Mouse (Mus musculus) limb, embryonic 13.5 days (tissue): Measurements from ENCODE around the gene Fam185a. TPM values are rescaled to one million over a fixed set of nuclear protein-coding genes. Genes with fewer than 3 reads are reported as not detected.

Source experiments
- ATAC-seq: fragments of 200-750 bp; cut with Nextera tagmentation; 2 replicates; pipeline ENCODE4 v1.8.0; 2017; ENCODE audit warnings: low read depth, moderate number of reproducible peaks, moderate TSS enrichment; ENCODE audit not compliant: low FRiP score
- H3K27ac ChIP-seq: fragments of 300-500 bp; sonication (generic); 2 replicates; pipeline ENCODE4 v1.5.1; 2015; ENCODE audit warnings: inconsistent platforms, mild to moderate bottlenecking, moderate library complexity
- H3K27me3 ChIP-seq: fragments of 300-500 bp; sonication (generic); 2 replicates; pipeline ENCODE4 v1.6.1; 2015; ENCODE audit warnings: mild to moderate bottlenecking, inconsistent platforms
- H3K36me3 ChIP-seq: fragments of 300-500 bp; sonication (generic); 2 replicates; pipeline ENCODE4 v1.6.1; 2015; ENCODE audit warnings: inconsistent platforms, mild to moderate bottlenecking, moderate library complexity
- H3K4me1 ChIP-seq: fragments of 300-500 bp; sonication (generic); 2 replicates; pipeline ENCODE4 v1.6.1; 2015; ENCODE audit warnings: inconsistent platforms
- H3K4me2 ChIP-seq: fragments of 300-500 bp; sonication (generic); replicated peaks from 2 replicates; pipeline ENCODE4 v1.6.1; 2015; ENCODE audit warnings: inconsistent platforms, mild to moderate bottlenecking, moderate library complexity
- H3K4me3 ChIP-seq: fragments of 300-500 bp; sonication (generic); 2 replicates; pipeline ENCODE4 v1.5.1; 2015; ENCODE audit warnings: moderate library complexity, mild to moderate bottlenecking, inconsistent platforms
- H3K9ac ChIP-seq: fragments of 300-500 bp; sonication (generic); 2 replicates; pipeline ENCODE4 v1.6.1; 2015; ENCODE audit warnings: mild to moderate bottlenecking, inconsistent platforms
- H3K9me3 ChIP-seq: fragments of 300-500 bp; sonication (generic); 2 replicates; pipeline ENCODE4 v1.6.1; 2016; ENCODE audit warnings: inconsistent platforms
- WGBS: fragments of 180-500 bp; shearing (Covaris S2); methylation state at CpG from one replicate; pipeline ENCODE4 v1.1.7; 2015; 5-methylcytosine and 5-hydroxymethylcytosine counted together
- polyA plus RNA-seq: library from polyadenylated mRNA; unstranded; fragments of >200 nt; fragmentation: Nextera tagmentation; extraction: Ambion mirVana; gene quantifications from 2 replicates; pipeline ENCODE4 v1.2.1, GENCODE M21; 2015

The Fam185a gene
- polyA plus RNA-seq, 1 experiment from 2014 or later: 5.1 TPM

GRCm38 (mm10) chr5:21485197-21485829, 60.6 kb downstream of the Fam185a start:
- WGBS: 82% methylated on average over 8 of the region's 8 CpGs
- Histone ChIP-seq H3K4me1 (peaks cover 67% of the 10 kb centered on the region), H3K4me3 (no peak overlapping the region), H3K27me3 (no peaks in the 10 kb centered on the region), H3K9ac (no peak overlapping the region), H3K4me2 (no peak overlapping the region), H3K36me3 (no peaks in the 10 kb centered on the region), H3K27ac (no peak overlapping the region), H3K9me3 (no peaks in the 10 kb centered on the region)
- no peak for ATAC-seq

GRCm38 (mm10) chr5:21486798-21487197, 62.0 kb downstream of the Fam185a start:
- 46% methylated on average over 5 of the region's 5 CpGs for WGBS
- no peak overlapping the region for H3K27ac ChIP-seq
- no peak for ATAC-seq

GRCm38 (mm10) chr5:21487306-21487705, 62.5 kb downstream of the Fam185a start:
- ATAC-seq: no peak
- 70% methylated on average over 3 of the region's 3 CpGs for WGBS
- no peaks in the 10 kb centered on the region for H3K9me3 ChIP-seq
- H3K4me3 ChIP-seq: no peak overlapping the region
- H3K4me2 ChIP-seq: 0 out of 2 replicates have a peak overlapping the region, but pooled peaks have one; percentile 4
- no peaks in the 10 kb centered on the region for H3K27me3 ChIP-seq
- H3K4me1 ChIP-seq: peaks cover 63% of the 10 kb centered on the region
- no peak overlapping the region for H3K9ac ChIP-seq
- H3K27ac ChIP-seq: no peak overlapping the region; the same call in 1 of the 2 replicates
- H3K36me3 ChIP-seq: no peaks in the 10 kb centered on the region

More at GRCm38 (mm10) chr5:21486798-21487197, 62.0 kb downstream of the Fam185a start:
- H3K4me2 ChIP-seq: no peak overlapping the region
- H3K4me1 ChIP-seq: peaks cover 61% of the 10 kb centered on the region
- H3K36me3 ChIP-seq: no peaks in the 10 kb centered on the region
- no peaks in the 10 kb centered on the region for H3K27me3 ChIP-seq
- H3K4me3 ChIP-seq: no peak overlapping the region
- H3K9ac ChIP-seq: no peak overlapping the region
- H3K9me3 ChIP-seq: no peaks in the 10 kb centered on the region

GRCm38 (mm10) chr5:21487716-21488115, 63.0 kb downstream of the Fam185a start:
- WGBS: 89% methylated on average over 3 of the region's 3 CpGs
- Histone ChIP-seq H3K9ac (no peak overlapping the region), H3K27ac (no peak overlapping the region), H3K4me1 (peaks cover 61% of the 10 kb centered on the region), H3K4me2 (no peak overlapping the region), H3K36me3 (no peaks in the 10 kb centered on the region), H3K27me3 (no peaks in the 10 kb centered on the region), H3K4me3 (no peak overlapping the region), H3K9me3 (no peaks in the 10 kb centered on the region)
- ATAC-seq: no peak

- Histone ChIP-seq H3K9ac (no peak overlapping the region), H3K4me3 (no peak overlapping the region), H3K27me3 (no peaks in the 10 kb centered on the region), H3K36me3 (no peaks in the 10 kb centered on the region), H3K27ac (no peak overlapping the region), H3K9me3 (no peaks in the 10 kb centered on the region), H3K4me2 (no peak overlapping the region), H3K4me1 (peaks cover 57% of the 10 kb centered on the region)
- ATAC-seq: no peak; the same call in 1 of the 2 replicates
- WGBS: 80% methylated on average over 5 of the region's 5 CpGs
Measured at GRCm38 (mm10) chr5:21488506-21488905, 63.7 kb downstream of the Fam185a start.

- no peak overlapping the region for H3K4me3 ChIP-seq
- H3K27ac ChIP-seq: no peak overlapping the region
- H3K36me3 ChIP-seq: no peaks in the 10 kb centered on the region
- 59% methylated on average over 4 of the region's 4 CpGs for WGBS
- H3K27me3 ChIP-seq: no peaks in the 10 kb centered on the region
- H3K9me3 ChIP-seq: no peaks in the 10 kb centered on the region
- peaks cover 53% of the 10 kb centered on the region for H3K4me1 ChIP-seq
- no peak overlapping the region for H3K9ac ChIP-seq
- no peak overlapping the region for H3K4me2 ChIP-seq
- ATAC-seq: no peak
Measured at GRCm38 (mm10) chr5:21489135-21489534, 64.4 kb downstream of the Fam185a start.

- Histone ChIP-seq H3K4me1 (peaks cover 56% of the 10 kb centered on the region), H3K9ac (no peak overlapping the region), H3K27ac (no peak overlapping the region), H3K4me3 (no peak overlapping the region), H3K9me3 (no peaks in the 10 kb centered on the region), H3K27me3 (no peaks in the 10 kb centered on the region), H3K4me2 (no peak overlapping the region), H3K36me3 (no peaks in the 10 kb centered on the region)
- WGBS: 82% methylated on average over 2 of the region's 2 CpGs
- no peak for ATAC-seq
Measured at GRCm38 (mm10) chr5:21491469-21491868, 66.7 kb downstream of the Fam185a start.

GRCm38 (mm10) chr5:21492213-21492612, 67.5 kb downstream of the Fam185a start:
- WGBS: 48% methylated on average over 3 of the region's 3 CpGs
- Histone ChIP-seq H3K36me3 (no peaks in the 10 kb centered on the region), H3K4me2 (no peak overlapping the region), H3K9ac (no peak overlapping the region), H3K27me3 (no peaks in the 10 kb centered on the region), H3K9me3 (no peaks in the 10 kb centered on the region), H3K4me1 (peaks cover 57% of the 10 kb centered on the region), H3K4me3 (no peak overlapping the region), H3K27ac (no peak overlapping the region)
- ATAC-seq: no peak

- no peak for ATAC-seq
Measured at GRCm38 (mm10) chr5:21493294-21493999, 68.7 kb downstream of the Fam185a start.

GRCm38 (mm10) chr5:21494781-21495180, 70.0 kb downstream of the Fam185a start:
- 52% methylated on average over 3 of the region's 3 CpGs for WGBS
- Histone ChIP-seq H3K4me1 (peaks cover 43% of the 10 kb centered on the region), H3K27me3 (no peaks in the 10 kb centered on the region), H3K27ac (no peak overlapping the region), H3K36me3 (no peaks in the 10 kb centered on the region), H3K4me3 (no peak overlapping the region), H3K9me3 (no peaks in the 10 kb centered on the region), H3K4me2 (no peak overlapping the region), H3K9ac (no peak overlapping the region)
- no peak for ATAC-seq

More at GRCm38 (mm10) chr5:21493294-21493999, 68.7 kb downstream of the Fam185a start:
- Histone ChIP-seq H3K27me3 (no peaks in the 10 kb centered on the region), H3K4me3 (no peak overlapping the region), H3K9me3 (no peaks in the 10 kb centered on the region), H3K36me3 (no peaks in the 10 kb centered on the region), H3K4me2 (no peak overlapping the region), H3K9ac (no peak overlapping the region), H3K4me1 (peaks cover 49% of the 10 kb centered on the region), H3K27ac (0 out of 2 replicates have a peak overlapping the region, but pooled peaks have one; percentile 10)
- WGBS: 68% methylated on average over 8 of the region's 8 CpGs

- ATAC-seq: peak; percentile 87
- Histone ChIP-seq H3K9ac (no peak overlapping the region), H3K4me2 (no peak overlapping the region), H3K36me3 (no peaks in the 10 kb centered on the region), H3K4me3 (no peak overlapping the region), H3K4me1 (peaks cover 47% of the 10 kb centered on the region), H3K27ac (peak overlapping the region; percentile 73), H3K9me3 (no peaks in the 10 kb centered on the region), H3K27me3 (no peaks in the 10 kb centered on the region)
- whole genome bisulfite sequencing: 27% methylated on average over 6 of the region's 6 CpGs
Measured at GRCm38 (mm10) chr5:21496321-21496720, 71.6 kb downstream of the Fam185a start.

GRCm38 (mm10) chr5:21496881-21497280, 72.1 kb downstream of the Fam185a start:
- ATAC-seq: no peak
- WGBS: 28% methylated on average over 3 of the region's 3 CpGs
- Histone ChIP-seq H3K9ac (no peak overlapping the region), H3K4me2 (no peak overlapping the region; the same call in 1 of the 2 replicates), H3K27me3 (no peaks in the 10 kb centered on the region), H3K36me3 (no peaks in the 10 kb centered on the region), H3K4me3 (no peak overlapping the region), H3K4me1 (peaks cover 52% of the 10 kb centered on the region), H3K9me3 (no peaks in the 10 kb centered on the region), H3K27ac (peak overlapping the region; percentile 73; the same call in 1 of the 2 replicates)
